Mouse (Mus musculus) liver, adult 10 weeks (tissue): ENCODE data around the gene Rhox3f. TPM values are rescaled to one million over a fixed set of nuclear protein-coding genes. Genes with fewer than 3 reads are reported as not detected.

Experiments
- polyA plus RNA-seq: library from polyadenylated mRNA; stranded (reverse); fragments of 350-450 nt; fragmentation: Illumina TruSeq; extraction: RNeasy Lipid Tissue Mini Kit (QIAGEN cat#74804); gene quantifications from one replicate; pipeline ENCODE4 v1.2.3, GENCODE M21; 2014; ENCODE audit warnings: low read depth, low replicate concordance

The Rhox3f gene
- polyA plus RNA-seq, result not detected

DNA sequence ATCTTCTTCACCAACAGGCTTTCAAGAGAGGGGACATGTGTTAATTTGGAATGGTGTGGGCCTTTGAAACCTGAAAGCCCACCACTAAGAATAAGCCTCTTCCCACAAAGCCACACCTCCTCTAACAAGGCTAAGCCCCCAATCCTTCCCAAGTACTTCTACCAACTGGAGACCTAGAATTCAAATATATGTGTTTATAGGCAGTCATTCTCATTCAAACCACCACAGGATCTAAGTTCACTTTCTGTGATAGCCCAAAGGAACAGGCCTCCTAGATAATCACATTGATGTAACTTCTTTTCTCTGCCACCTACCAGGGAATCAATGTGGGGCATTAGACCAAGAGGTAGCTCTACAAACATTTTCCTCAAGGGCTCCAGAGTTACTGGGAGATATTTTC is at the start of gene Rhox3f:
TSS of gene Rhox3f (plus strand) at position 301 of the 400 bp plus-strand sequence.

DNA sequence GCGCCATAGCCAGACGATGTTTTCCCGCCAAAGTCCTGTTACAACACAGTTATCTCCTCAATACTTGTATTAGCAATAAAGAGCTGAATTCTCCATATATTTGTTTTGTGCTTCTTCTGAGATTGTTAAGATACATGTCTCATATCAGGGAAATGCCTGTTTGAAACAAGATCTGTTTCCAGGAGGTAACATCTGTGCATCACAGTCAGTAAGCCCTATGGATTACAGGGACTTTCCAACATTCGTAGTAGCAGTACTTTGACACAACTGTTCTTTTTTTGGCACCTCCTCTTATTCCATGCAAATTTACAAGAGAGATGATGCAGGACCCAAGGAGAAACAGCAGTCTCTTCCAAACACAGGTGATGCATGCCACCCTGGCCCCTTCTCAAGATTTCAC is 39.1 kb upstream of the Rhox3f start, which contains the start of gene Rhox3e:
TSS of gene Rhox3e (plus strand) at position 301 of the 400 bp plus-strand sequence.

GRCm38 (mm10) chrX:37557112-37557511 is 23.7 kb upstream of the Rhox3f start, which contains the start of gene Rhox4e:
Gene Rhox4e (plus strand): TSS chrX:37557412.

DNA sequence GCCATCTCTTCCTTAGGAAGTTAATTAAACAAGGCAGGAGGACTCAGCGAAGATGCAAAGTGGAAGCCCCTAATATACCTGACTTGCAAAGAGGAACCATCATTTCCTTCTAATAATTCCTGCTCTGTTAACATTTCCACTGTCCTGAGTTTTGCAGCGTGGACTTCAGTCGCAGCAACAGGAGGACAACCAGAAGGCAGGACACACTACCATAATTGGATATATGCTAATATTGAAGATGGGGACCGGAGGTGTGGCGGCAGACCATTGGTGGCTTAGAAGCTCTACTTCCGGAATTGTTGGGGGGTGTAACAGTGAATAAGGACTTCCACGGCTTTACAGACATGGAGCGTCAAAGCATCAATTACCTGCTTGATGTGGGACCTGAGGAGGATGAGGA is 9.7 kb upstream of the Rhox3f start, which contains the start of gene Rhox2f:
TSS of gene Rhox2f (plus strand) at position 301 of the 400 bp plus-strand sequence.

DNA sequence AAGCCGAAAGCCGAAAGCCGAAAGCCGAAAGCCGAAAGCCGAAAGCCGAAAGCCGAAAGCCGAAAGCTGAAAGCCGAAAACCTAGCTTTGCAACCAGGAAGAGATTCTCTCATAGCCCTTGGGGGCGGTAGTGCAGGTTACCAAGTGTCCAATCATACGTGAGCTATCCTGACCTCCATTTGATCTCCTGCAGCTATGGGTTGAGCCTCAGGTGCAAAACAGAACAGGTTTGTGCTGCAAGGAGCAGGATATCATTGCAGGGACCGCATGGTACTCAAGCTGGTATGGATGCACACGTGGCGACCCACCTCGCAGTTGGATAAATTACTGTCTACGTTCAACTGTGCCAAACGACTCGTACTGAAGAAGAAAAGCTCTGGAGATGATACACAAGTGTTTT is 26.8 kb downstream of the Rhox3f start, which contains the start of gene Rhox4f:
TSS of gene Rhox4f (minus strand) at position 101 of the 400 bp plus-strand sequence.

DNA sequence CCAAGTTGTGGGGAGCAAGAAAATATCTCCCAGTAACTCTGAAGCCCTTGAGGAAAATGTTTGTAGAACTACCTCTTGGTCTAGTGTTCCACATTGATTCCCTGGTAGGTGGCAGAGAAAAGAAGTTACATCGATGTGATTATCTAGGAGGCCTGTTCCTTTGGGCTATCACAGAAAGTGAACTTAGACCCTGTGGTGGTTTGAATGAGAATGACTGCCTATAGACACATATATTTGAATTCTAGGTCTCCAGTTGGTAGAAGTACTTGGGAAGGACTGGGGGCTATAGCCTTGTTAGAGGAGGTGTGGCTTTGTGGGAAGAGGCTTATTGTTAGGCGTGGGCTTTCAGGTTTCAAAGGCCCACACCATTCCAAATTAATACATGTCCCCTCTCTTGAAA is 47.7 kb downstream of the Rhox3f start, which contains the start of gene Rhox3g:
TSS of gene Rhox3g (minus strand) at position 101 of the 400 bp plus-strand sequence.

Other genes with a start within 250 kb of the Rhox3f start
- gene Rhox3a2, start 201.0 kb upstream of the Rhox3f start, polyA plus RNA-seq, result not detected
- gene Rhox4a2, start 190.1 kb upstream of the Rhox3f start, polyA plus RNA-seq, result not detected
- not detected for gene Rhox2b, start 168.9 kb upstream of the Rhox3f start, polyA plus RNA-seq
- gene Rhox4b, start 148.5 kb upstream of the Rhox3f start, polyA plus RNA-seq, result not detected
- not detected for gene Rhox2c, start 127.3 kb upstream of the Rhox3f start, polyA plus RNA-seq
- gene Rhox3c, start 122.4 kb upstream of the Rhox3f start, polyA plus RNA-seq, result not detected
- not detected for gene Rhox4c, start 100.7 kb upstream of the Rhox3f start, polyA plus RNA-seq
- gene Rhox2d, start 87.6 kb upstream of the Rhox3f start, polyA plus RNA-seq, result not detected
- not detected for gene Rhox4d, start 66.6 kb upstream of the Rhox3f start, polyA plus RNA-seq
- not detected for gene Rhox2e, start 50.5 kb upstream of the Rhox3f start, polyA plus RNA-seq
- not detected for gene Rhox3e, start 39.0 kb upstream of the Rhox3f start, polyA plus RNA-seq
- gene Rhox4e, start 23.6 kb upstream of the Rhox3f start, polyA plus RNA-seq, result not detected
- not detected for gene Rhox2f, start 9.6 kb upstream of the Rhox3f start, polyA plus RNA-seq
- not detected for gene Rhox4f, start 26.7 kb downstream of the Rhox3f start, polyA plus RNA-seq
- not detected for gene Rhox3g, start 47.6 kb downstream of the Rhox3f start, polyA plus RNA-seq
- not detected for gene Rhox2g, start 62.5 kb downstream of the Rhox3f start, polyA plus RNA-seq
- gene Rhox4g, start 70.3 kb downstream of the Rhox3f start, polyA plus RNA-seq, result not detected
- gene Rhox3h, start 87.8 kb downstream of the Rhox3f start, polyA plus RNA-seq, result not detected
- not detected for gene Rhox2h, start 92.3 kb downstream of the Rhox3f start, polyA plus RNA-seq
- gene Rhox5, start 223.8 kb downstream of the Rhox3f start, polyA plus RNA-seq, result not detected
- not detected for gene Rhox6, start 245.9 kb downstream of the Rhox3f start, polyA plus RNA-seq